Mouse (Mus musculus) testis, postnatal 14 days (tissue): ENCODE results near the gene Dync1li1.
"Not testable (repeated sequence)": the region's sequence is repeated elsewhere in the genome, so short reads cannot be mapped to it uniquely, and the experiment has no call there.

Experiments
- DNase-seq: peaks from one replicate; pipeline ENCODE4 v3.0.0; 2021; ENCODE audit warnings: low spot score

Dync1li1 gene

GRCm38 (mm10) chr9:114673626-114674025 lies 15.0 kb upstream of the Dync1li1 start:
- no peak for DNase-seq

GRCm38 (mm10) chr9:114678576-114678975 lies 10.0 kb upstream of the Dync1li1 start:
- DNase-seq, result no peak

GRCm38 (mm10) chr9:114679944-114680343 lies 8.6 kb upstream of the Dync1li1 start:
- no peak for DNase-seq

- DNase-seq, result no peak
Observed at GRCm38 (mm10) chr9:114680531-114680930, 8.1 kb upstream of the Dync1li1 start.

- no peak for DNase-seq
Observed at GRCm38 (mm10) chr9:114682193-114682592, 6.4 kb upstream of the Dync1li1 start.

- no peak for DNase-seq
Observed at GRCm38 (mm10) chr9:114686245-114686644, 2.3 kb upstream of the Dync1li1 start.

- DNase-seq, result no peak
Observed at GRCm38 (mm10) chr9:114687639-114688038, 951 bp upstream of the Dync1li1 start.

- DNase-seq, result peak; percentile 73
Observed at GRCm38 (mm10) chr9:114688953-114689407, 390 bp downstream of the Dync1li1 start.

- no peak for DNase-seq
Observed at GRCm38 (mm10) chr9:114690119-114690601, 1.6 kb downstream of the Dync1li1 start.

- DNase-seq, result no peak
Observed at GRCm38 (mm10) chr9:114691112-114691511, 2.5 kb downstream of the Dync1li1 start.

GRCm38 (mm10) chr9:114695662-114696061 lies 7.1 kb downstream of the Dync1li1 start:
- not testable (repeated sequence) for DNase-seq

GRCm38 (mm10) chr9:114697072-114697471 lies 8.5 kb downstream of the Dync1li1 start:
- DNase-seq, result no peak

GRCm38 (mm10) chr9:114697926-114698325 lies 9.3 kb downstream of the Dync1li1 start:
- DNase-seq, result no peak

- no peak for DNase-seq
Observed at GRCm38 (mm10) chr9:114699262-114699661, 10.7 kb downstream of the Dync1li1 start.

GRCm38 (mm10) chr9:114699882-114700665 lies 11.5 kb downstream of the Dync1li1 start:
- DNase-seq, result no peak

GRCm38 (mm10) chr9:114701031-114701430 lies 12.4 kb downstream of the Dync1li1 start:
- no peak for DNase-seq

- no peak for DNase-seq
Observed at GRCm38 (mm10) chr9:114701921-114702320, 13.3 kb downstream of the Dync1li1 start.

- DNase-seq, result no peak
Observed at GRCm38 (mm10) chr9:114707805-114708204, 19.2 kb downstream of the Dync1li1 start.

- DNase-seq, result no peak
Observed at GRCm38 (mm10) chr9:114710345-114710744, 21.8 kb downstream of the Dync1li1 start.

GRCm38 (mm10) chr9:114713481-114713880 lies 24.9 kb downstream of the Dync1li1 start:
- no peak for DNase-seq

GRCm38 (mm10) chr9:114716677-114717331 lies 28.2 kb downstream of the Dync1li1 start:
- DNase-seq, result no peak

- DNase-seq, result no peak
Observed at GRCm38 (mm10) chr9:114727315-114727714, 38.7 kb downstream of the Dync1li1 start.

GRCm38 (mm10) chr9:114728432-114728831 lies 39.8 kb downstream of the Dync1li1 start:
- DNase-seq, result not testable (repeated sequence)
